Mouse (Mus musculus): ENCODE measurements around the gene Recql5.
"Not testable (repeated sequence)": the region's sequence is repeated elsewhere in the genome, so short reads cannot be mapped to it uniquely, and the experiment has no call there.

Gene Recql5

GRCm38 (mm10) chr11:115859143-115859945 is 73.9 kb downstream of the Recql5 start:
- DNase-seq (ENCODE audit: low spot score in 2 of 2): peak; percentile 57 to 89

GRCm38 (mm10) chr11:115858354-115858753 is 74.9 kb downstream of the Recql5 start, which contains the start of gene Myo15b:
Gene Myo15b, plus strand, starts transcription at chr11:115858406.
- DNase-seq (ENCODE audit: low spot score in 2 of 2): no peak

GRCm38 (mm10) chr11:115857936-115858335 is 75.3 kb downstream of the Recql5 start:
- DNase-seq (ENCODE audit: low spot score in 2 of 2): no peak

GRCm38 (mm10) chr11:115857146-115857545 is 76.1 kb downstream of the Recql5 start:
- not testable (repeated sequence) for DNase-seq (ENCODE audit: low spot score in 2 of 2)

GRCm38 (mm10) chr11:115854674-115855073 is 78.6 kb downstream of the Recql5 start:
- no peak for DNase-seq (ENCODE audit: low spot score in 2 of 2)

GRCm38 (mm10) chr11:115845819-115846218 is 87.5 kb downstream of the Recql5 start:
- DNase-seq (ENCODE audit: low spot score in 2 of 2): no peak

DNA sequence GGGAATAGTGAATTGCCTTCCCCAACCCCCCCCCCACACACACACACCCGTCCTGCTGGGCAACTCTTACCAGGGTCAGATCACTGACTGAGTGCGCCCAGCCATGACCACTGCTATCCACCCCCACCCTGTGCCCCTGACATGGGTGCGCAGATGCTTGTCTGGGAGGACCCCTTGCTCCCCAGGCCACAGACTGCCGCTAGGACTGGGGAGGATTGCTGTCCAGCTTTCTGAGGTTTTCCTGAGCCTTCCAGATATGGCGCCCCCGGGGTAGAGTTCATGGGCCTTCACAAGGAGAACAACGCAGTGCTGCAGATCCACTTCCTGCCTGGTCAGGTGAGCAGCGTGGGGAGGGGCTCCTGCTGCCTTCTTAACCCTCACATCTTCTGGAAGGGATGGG is 89.0 kb downstream of the Recql5 start:
- no peak for DNase-seq (ENCODE audit: low spot score in 2 of 2)

- DNase-seq (ENCODE audit: low spot score in 2 of 2): no peak
These were observed 89.4 kb downstream of the Recql5 start for GRCm38 (mm10) chr11:115843891-115844239.

DNA sequence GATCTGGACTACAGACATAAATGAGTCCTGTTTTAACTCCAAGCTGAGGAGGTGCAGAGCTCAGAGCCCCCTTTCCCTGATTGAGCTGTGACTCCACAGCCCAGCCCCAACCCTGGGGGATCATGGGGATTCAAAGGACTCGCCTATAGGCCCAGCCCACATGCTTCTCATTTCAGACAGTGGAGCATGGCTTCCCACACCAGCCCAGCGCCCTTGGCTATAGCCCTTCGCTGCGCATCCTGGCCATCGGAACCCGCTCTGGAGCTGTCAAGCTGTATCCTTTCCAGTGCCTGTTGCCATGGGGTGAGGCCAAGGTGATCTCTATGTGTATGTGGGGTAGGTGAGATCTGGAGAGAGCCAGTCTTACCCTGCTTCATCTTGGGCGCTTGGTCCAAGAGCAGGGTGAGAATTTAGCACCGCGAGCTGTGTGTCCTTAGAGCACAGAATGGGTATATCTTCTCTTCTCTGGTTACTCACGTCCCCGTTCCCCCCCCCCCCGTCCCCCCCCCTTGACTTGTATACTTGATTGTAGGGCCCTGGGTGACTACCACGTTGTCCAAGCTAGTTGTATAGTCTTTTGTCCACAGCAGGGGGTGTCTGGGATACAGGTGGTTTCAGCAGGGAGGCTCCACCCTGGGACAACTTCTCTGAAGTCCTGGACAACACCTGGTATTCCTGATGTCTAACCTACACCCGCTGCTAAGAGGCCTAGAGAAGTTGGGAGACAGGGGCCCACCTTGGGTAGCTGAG is 90.0 kb downstream of the Recql5 start:
- no peak for DNase-seq (ENCODE audit: low spot score in 2 of 2)
